ENCODE assay signal across 8 mouse cellular contexts in the genomic region with DNA sequence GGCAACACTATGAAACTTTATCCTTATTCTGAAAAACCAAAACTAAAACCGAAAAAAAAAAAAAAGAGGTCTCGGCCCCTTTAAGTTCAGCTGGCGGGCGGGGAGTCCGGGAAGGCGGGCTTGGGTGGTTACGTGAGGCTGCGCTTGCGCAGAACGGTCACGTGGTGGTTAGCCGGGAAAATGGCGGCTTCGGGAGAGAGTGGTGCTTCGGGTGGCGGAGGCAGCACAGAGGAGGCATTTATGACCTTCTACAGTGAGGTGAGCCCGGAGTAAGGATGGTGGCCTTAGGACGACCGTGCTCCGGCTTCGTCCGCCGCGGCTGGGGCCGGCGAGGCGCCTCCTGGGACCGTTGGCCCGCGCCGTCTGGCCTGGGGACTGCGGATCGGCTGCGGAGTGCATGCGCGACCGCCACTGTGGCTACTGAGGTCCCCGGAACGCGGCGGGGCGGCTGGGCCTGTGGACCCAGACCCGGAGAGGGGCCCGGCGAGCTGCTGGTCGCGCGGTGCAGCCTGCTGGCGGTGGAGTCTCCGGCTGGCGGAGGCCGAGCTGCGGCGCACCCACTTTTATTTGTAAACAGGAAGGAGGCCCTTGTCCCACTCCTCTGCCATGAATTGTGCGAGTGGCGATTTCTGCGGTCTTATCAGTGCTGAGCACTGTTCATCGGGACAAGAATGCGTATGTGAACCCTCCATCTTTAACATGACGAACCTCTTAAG. TPM values are rescaled to one million over a fixed set of nuclear protein-coding genes. Genes with fewer than 3 reads are reported as not detected.
DNase-seq lines count a peak whose midpoint lies in the region; ATAC-seq and TF ChIP-seq lines count a peak whose summit lies in the region.

Dnajc8 (plus strand) TSS at position 145 of the 716 bp plus-strand sequence.

- TF ChIP-seq EP300 in liver, postnatal 0 days (IDR thresholded peaks at IDR 0.05; ENCODE audit: low read depth): peak; percentile 47; the same call in 1 of the 2 replicates

- DNase-seq in c-Kit-positive CD71-positive TER-119-positive erythroid progenitor cells, embryonic 14.5 days (ENCODE audit: low spot score): peak; percentile 95
- peak; percentile 96 to 98 for DNase-seq in heart, postnatal 10 days
- no peak for DNase-seq in large intestine, adult 2 months (ENCODE audit: low read depth, low spot score)
- DNase-seq in liver, postnatal 0 days: peak; percentile 97
- DNase-seq in testis, postnatal 10 days (ENCODE audit: low spot score): peak; percentile 98

- WGBS in forebrain, embryonic 13.5 days: under 1% methylated on average over 57 of the region's 60 CpGs
- WGBS in large intestine, adult 2 months: under 1% methylated on average over 60 of the region's 60 CpGs
- WGBS in liver, postnatal 0 days (ENCODE audit: insufficient replicate concordance): under 1% methylated on average over 60 of the region's 60 CpGs
- under 1% methylated on average over 60 of the region's 60 CpGs for WGBS in neural tube, embryonic 14.5 days

- peaks cover 75% of the 10 kb centered on the region for H3K4me1 ChIP-seq in E14TG2a.4 (replicated peaks; ENCODE audit: low read depth, low read length)
- peaks cover 44% of the 10 kb centered on the region for H3K4me1 ChIP-seq in forebrain, embryonic 13.5 days
- H3K4me1 ChIP-seq in liver, postnatal 0 days (ENCODE audit: insufficient read depth): peaks cover 30% of the 10 kb centered on the region; the same call in 1 of the 2 replicates
- H3K4me1 ChIP-seq in neural tube, embryonic 14.5 days (ENCODE audit: control insufficient read depth, insufficient read depth, low read length): peaks cover 19% of the 10 kb centered on the region

- peak within 1 kb of the TSS; percentile 73 for H3K27ac ChIP-seq in forebrain, embryonic 13.5 days
- H3K27ac ChIP-seq in liver, postnatal 0 days (ENCODE audit: low read depth): peak within 1 kb of the TSS; percentile 94
- H3K27ac ChIP-seq in neural tube, embryonic 14.5 days (ENCODE audit: low read depth, low read length): peak within 1 kb of the TSS; percentile 78

- H3K9ac ChIP-seq in forebrain, embryonic 13.5 days: peak within 1 kb of the TSS; percentile 95
- peak within 1 kb of the TSS; percentile 96 for H3K9ac ChIP-seq in liver, postnatal 0 days (replicated peaks)
- peak within 1 kb of the TSS; percentile 91 for H3K9ac ChIP-seq in neural tube, embryonic 14.5 days (replicated peaks; ENCODE audit: low read depth, low read length)

- H3K36me3 ChIP-seq in E14TG2a.4 (ENCODE audit: insufficient read depth, low read length): peaks cover 52% of the 10 kb centered on the region
- peaks cover 36% of the 10 kb centered on the region for H3K36me3 ChIP-seq in forebrain, embryonic 13.5 days (ENCODE audit: poor library complexity, severe bottlenecking)
- H3K36me3 ChIP-seq in liver, postnatal 0 days (replicated peaks; ENCODE audit: insufficient read depth, low read length): peaks cover 21% of the 10 kb centered on the region
- H3K36me3 ChIP-seq in neural tube, embryonic 14.5 days (ENCODE audit: control insufficient read depth, insufficient read depth, low read length): peaks cover 11% of the 10 kb centered on the region; the same call in 1 of the 2 replicates

- intact Hi-C loops in heart, postnatal 10 days (cut with DNase I): no loop called here

- peak; percentile 76 for ATAC-seq in forebrain, embryonic 13.5 days
- peak; percentile 68 for ATAC-seq in liver, postnatal 0 days
- peak; percentile 71 for ATAC-seq in neural tube, embryonic 14.5 days (ENCODE audit: low read depth)

- H3K4me2 ChIP-seq in forebrain, embryonic 13.5 days: peak within 1 kb of the TSS; percentile 94
- H3K4me2 ChIP-seq in liver, postnatal 0 days (ENCODE audit: low read depth, low read length): peak within 1 kb of the TSS; percentile 77
- peak within 1 kb of the TSS; percentile 87 for H3K4me2 ChIP-seq in neural tube, embryonic 14.5 days (ENCODE audit: low read depth, low read length)

- H3K9me3 ChIP-seq in E14TG2a.4 (ENCODE audit: low read length): no peaks in the 10 kb centered on the region
- H3K9me3 ChIP-seq in forebrain, embryonic 13.5 days (replicated peaks): no peaks in the 10 kb centered on the region
- no peaks in the 10 kb centered on the region for H3K9me3 ChIP-seq in liver, postnatal 0 days (ENCODE audit: low read length)
- no peaks in the 10 kb centered on the region for H3K9me3 ChIP-seq in neural tube, embryonic 14.5 days (ENCODE audit: control insufficient read depth, low read length)

- peak within 1 kb of the TSS; percentile 98 for H3K4me3 ChIP-seq in E14TG2a.4 (replicated peaks; ENCODE audit: low read length)
- peak within 1 kb of the TSS; percentile 100 for H3K4me3 ChIP-seq in forebrain, embryonic 13.5 days
- peak within 1 kb of the TSS; percentile 94 for H3K4me3 ChIP-seq in liver, postnatal 0 days (ENCODE audit: low read depth, low read length)
- peak within 1 kb of the TSS; percentile 100 for H3K4me3 ChIP-seq in neural tube, embryonic 14.5 days (ENCODE audit: low read depth, low read length)

- no peaks in the 10 kb centered on the region for H3K27me3 ChIP-seq in E14TG2a.4 (ENCODE audit: insufficient read depth, low read length)
- H3K27me3 ChIP-seq in forebrain, embryonic 13.5 days: no peaks in the 10 kb centered on the region
- no peaks in the 10 kb centered on the region for H3K27me3 ChIP-seq in liver, postnatal 0 days (ENCODE audit: insufficient read depth, low read length)
- H3K27me3 ChIP-seq in neural tube, embryonic 14.5 days (ENCODE audit: control insufficient read depth, insufficient read depth, low read length): no peaks in the 10 kb centered on the region; the same call in 1 of the 2 replicates

- TF ChIP-seq CTCF in E14TG2a.4 (conservative IDR thresholded peaks at IDR 0.05; ENCODE audit: low read length): no peak
- TF ChIP-seq CTCF in liver, postnatal 0 days (IDR thresholded peaks at IDR 0.05; ENCODE audit: low read depth): no peak

RNA-seq across cellular contexts. Expression of gene Dnajc8, which starts in this region (rescaled TPM):
- 162 and 175 TPM in 2 replicates for polyA plus RNA-seq in forebrain, embryonic 13.5 days (2015; fragmentation: Nextera tagmentation; extraction: Ambion mirVana)
- total RNA-seq in heart, postnatal 10 days (2021): 10 to 100 TPM; 71.0 to 77.5 TPM
- polyA plus RNA-seq in large intestine, adult 2 months (2012; rRNA removed): 24.4 and 25.3 TPM in 2 replicates
- 70.7 and 71.5 TPM in 2 replicates for polyA plus RNA-seq in liver, postnatal 0 days (2015; fragmentation: Nextera tagmentation; extraction: Ambion mirVana)
- 146 and 170 TPM in 2 replicates for polyA plus RNA-seq in neural tube, embryonic 14.5 days (2014; fragmentation: Nextera tagmentation; extraction: Ambion mirVana)
